Mouse (Mus musculus) forebrain, embryonic 14.5 days (tissue): ENCODE results near the gene Tmem273. TPM values are rescaled to one million over a fixed set of nuclear protein-coding genes. Genes with fewer than 3 reads are reported as not detected.
A peak's percentile ranks its signal among the peaks of the same experiment; 100 is the strongest.

Source experiments
- ATAC-seq: fragments of 200-750 bp; cut with Nextera tagmentation; 2 replicates; pipeline ENCODE4 v1.8.0; 2017; ENCODE audit warnings: mild to moderate bottlenecking, moderate library complexity
- DNase-seq: peaks from one replicate; pipeline ENCODE4 v3.0.0-alpha.2; 2015; ENCODE audit warnings: low spot score
- H3K27ac ChIP-seq: fragments of 300-500 bp; sonication (generic); 2 replicates; pipeline ENCODE4 v1.5.1; 2014; ENCODE audit warnings: low read depth, mild to moderate bottlenecking, control low read depth, low read length, moderate library complexity
- H3K27me3 ChIP-seq: fragments of 300-500 bp; sonication (generic); replicated peaks from 2 replicates; pipeline ENCODE4 v1.6.1; 2014; ENCODE audit warnings: low read length, control low read depth, mixed read lengths; ENCODE audit not compliant: control insufficient read depth, insufficient read depth
- H3K36me3 ChIP-seq: fragments of 300-500 bp; sonication (generic); 2 replicates; pipeline ENCODE4 v1.6.1; 2014; ENCODE audit warnings: low read length, control low read depth; ENCODE audit not compliant: control insufficient read depth, insufficient read depth
- H3K4me1 ChIP-seq: fragments of 300-500 bp; sonication (generic); 2 replicates; pipeline ENCODE4 v1.6.1; 2014; ENCODE audit warnings: antibody characterized with exemption, low read length, control low read depth; ENCODE audit not compliant: control insufficient read depth, insufficient read depth
- H3K4me2 ChIP-seq: fragments of 300-500 bp; sonication (generic); 2 replicates; pipeline ENCODE4 v1.6.1; 2014; ENCODE audit warnings: mild to moderate bottlenecking, control low read depth, low read length
- H3K4me3 ChIP-seq: fragments of 300-500 bp; sonication (generic); 2 replicates; pipeline ENCODE4 v1.5.1; 2014; ENCODE audit warnings: low read depth, low read length, control low read depth
- H3K9ac ChIP-seq: fragments of 300-500 bp; sonication (generic); 2 replicates; pipeline ENCODE4 v1.6.1; 2014; ENCODE audit warnings: mild to moderate bottlenecking, low read length, control low read depth, moderate library complexity
- H3K9me3 ChIP-seq: fragments of 300-500 bp; sonication (generic); replicated peaks from 2 replicates; pipeline ENCODE4 v1.6.1; 2016; ENCODE audit warnings: low read length, control low read depth, mixed read lengths; ENCODE audit not compliant: control insufficient read depth
- WGBS: fragments of 180-500 bp; shearing (Covaris S2); extraction: QIAGEN DNeasy Blood & Tissue Kit; methylation state at CpG from one replicate; pipeline ENCODE4 v1.1.7; 2014; 5-methylcytosine and 5-hydroxymethylcytosine counted together
- polyA plus RNA-seq: library from polyadenylated mRNA; unstranded; fragments of >200 nt; fragmentation: Nextera tagmentation; extraction: Ambion mirVana; gene quantifications from 2 replicates; pipeline ENCODE4 v1.2.1, GENCODE M21; 2014

Tmem273 gene
- polyA plus RNA-seq, 1 experiment from 2014 or later: 0.56 TPM

GRCm38 (mm10) chr14:32835181-32835580 lies 49.4 kb downstream of the Tmem273 start:
- Histone ChIP-seq H3K27me3 (no peaks in the 10 kb centered on the region), H3K9me3 (no peaks in the 10 kb centered on the region), H3K27ac (no peak overlapping the region), H3K9ac (no peak overlapping the region), H3K4me1 (no peaks in the 10 kb centered on the region), H3K36me3 (no peaks in the 10 kb centered on the region), H3K4me2 (no peak overlapping the region), H3K4me3 (no peak overlapping the region)
- DNase-seq (no peak), ATAC-seq (no peak)
- 92% methylated on average over 14 of the region's 14 CpGs for WGBS

- 91% methylated on average over 14 of the region's 14 CpGs for WGBS
- no peaks in the 10 kb centered on the region for H3K9me3 ChIP-seq
- no peaks in the 10 kb centered on the region for H3K4me1 ChIP-seq
- no peak overlapping the region for H3K27ac ChIP-seq
- ATAC-seq (no peak), DNase-seq (no peak)
- H3K9ac ChIP-seq: no peak overlapping the region
- H3K4me3 ChIP-seq: no peak overlapping the region
- H3K27me3 ChIP-seq: no peaks in the 10 kb centered on the region
- no peak overlapping the region for H3K4me2 ChIP-seq
- no peaks in the 10 kb centered on the region for H3K36me3 ChIP-seq
Measured at GRCm38 (mm10) chr14:32835596-32835995, 49.8 kb downstream of the Tmem273 start.

- 89% methylated on average over 11 of the region's 11 CpGs for WGBS
- Histone ChIP-seq H3K9me3 (no peaks in the 10 kb centered on the region), H3K9ac (no peak overlapping the region), H3K27me3 (no peaks in the 10 kb centered on the region), H3K36me3 (no peaks in the 10 kb centered on the region), H3K4me2 (no peak overlapping the region), H3K27ac (no peak overlapping the region), H3K4me3 (no peak overlapping the region), H3K4me1 (no peaks in the 10 kb centered on the region)
- ATAC-seq (no peak), DNase-seq (no peak)
Measured at GRCm38 (mm10) chr14:32836191-32836590, 50.4 kb downstream of the Tmem273 start.

GRCm38 (mm10) chr14:32842052-32842451 lies 56.3 kb downstream of the Tmem273 start:
- DNase-seq (no peak), ATAC-seq (no peak)
- Histone ChIP-seq H3K9me3 (no peaks in the 10 kb centered on the region), H3K4me3 (no peak overlapping the region), H3K4me2 (no peak overlapping the region), H3K9ac (no peak overlapping the region), H3K27me3 (no peaks in the 10 kb centered on the region), H3K27ac (no peak overlapping the region), H3K36me3 (no peaks in the 10 kb centered on the region), H3K4me1 (no peaks in the 10 kb centered on the region)

GRCm38 (mm10) chr14:32854059-32854458 lies 68.3 kb downstream of the Tmem273 start:
- Histone ChIP-seq H3K27ac (no peak overlapping the region), H3K4me1 (no peaks in the 10 kb centered on the region), H3K27me3 (0 out of 2 replicates have a peak, but pooled peaks cover 7% of the 10 kb centered on the region), H3K9me3 (no peaks in the 10 kb centered on the region), H3K36me3 (no peaks in the 10 kb centered on the region), H3K4me3 (no peak overlapping the region), H3K4me2 (no peak overlapping the region), H3K9ac (no peak overlapping the region)
- no peak for DNase-seq
- WGBS: 98% methylated on average over 4 of the region's 4 CpGs
- ATAC-seq: no peak

- Histone ChIP-seq H3K9me3 (no peaks in the 10 kb centered on the region), H3K4me3 (peak overlapping the region; percentile 48), H3K27ac (no peak overlapping the region), H3K4me2 (peak overlapping the region; percentile 91), H3K9ac (no peak overlapping the region), H3K36me3 (no peaks in the 10 kb centered on the region), H3K4me1 (no peaks in the 10 kb centered on the region), H3K27me3 (0 out of 2 replicates have a peak, but pooled peaks cover 7% of the 10 kb centered on the region)
- no peak for DNase-seq
- ATAC-seq: no peak
- WGBS: 43% methylated on average over 5 of the region's 5 CpGs
Measured at GRCm38 (mm10) chr14:32856246-32856645, 70.5 kb downstream of the Tmem273 start.

- H3K9ac ChIP-seq: peak within 1 kb of the TSS; percentile 74
- H3K36me3 ChIP-seq: no peaks in the 10 kb centered on the region
- no peaks in the 10 kb centered on the region for H3K9me3 ChIP-seq
- WGBS: 1% methylated on average over 49 of the region's 68 CpGs
- peak within 1 kb of the TSS; percentile 91 for H3K4me2 ChIP-seq
- no peak within 1 kb of the TSS for H3K27ac ChIP-seq
- DNase-seq (peak; percentile 51), ATAC-seq (peak; percentile 81)
- peak within 1 kb of the TSS; percentile 48 for H3K4me3 ChIP-seq
- no peaks in the 10 kb centered on the region for H3K4me1 ChIP-seq
- H3K27me3 ChIP-seq: 0 out of 2 replicates have a peak, but pooled peaks cover 7% of the 10 kb centered on the region
Measured at GRCm38 (mm10) chr14:32856681-32857328, 71.0 kb downstream of the Tmem273 start, which contains the start of gene Vstm4. Vstm4 (plus strand) TSS chr14:32856756.

GRCm38 (mm10) chr14:32858361-32858760 lies 72.6 kb downstream of the Tmem273 start:
- Histone ChIP-seq H3K4me2 (no peak overlapping the region), H3K9me3 (no peaks in the 10 kb centered on the region), H3K4me3 (no peak overlapping the region), H3K9ac (no peak overlapping the region), H3K27me3 (0 out of 2 replicates have a peak, but pooled peaks cover 7% of the 10 kb centered on the region), H3K4me1 (no peaks in the 10 kb centered on the region), H3K36me3 (no peaks in the 10 kb centered on the region), H3K27ac (no peak overlapping the region)
- ATAC-seq (no peak), DNase-seq (no peak)
- WGBS: 91% methylated on average over 10 of the region's 10 CpGs

GRCm38 (mm10) chr14:32858941-32859510 lies 73.3 kb downstream of the Tmem273 start:
- no peaks in the 10 kb centered on the region for H3K36me3 ChIP-seq
- no peak overlapping the region for H3K9ac ChIP-seq
- no peaks in the 10 kb centered on the region for H3K9me3 ChIP-seq
- H3K27ac ChIP-seq: no peak overlapping the region
- DNase-seq (no peak), ATAC-seq (no peak)
- 73% methylated on average over 6 of the region's 6 CpGs for WGBS
- no peaks in the 10 kb centered on the region for H3K4me1 ChIP-seq
- H3K27me3 ChIP-seq: 0 out of 2 replicates have a peak, but pooled peaks cover 7% of the 10 kb centered on the region
- H3K4me2 ChIP-seq: no peak overlapping the region
- H3K4me3 ChIP-seq: no peak overlapping the region
